24 mouse cellular contexts compared by ENCODE assay signal in the genomic region with DNA sequence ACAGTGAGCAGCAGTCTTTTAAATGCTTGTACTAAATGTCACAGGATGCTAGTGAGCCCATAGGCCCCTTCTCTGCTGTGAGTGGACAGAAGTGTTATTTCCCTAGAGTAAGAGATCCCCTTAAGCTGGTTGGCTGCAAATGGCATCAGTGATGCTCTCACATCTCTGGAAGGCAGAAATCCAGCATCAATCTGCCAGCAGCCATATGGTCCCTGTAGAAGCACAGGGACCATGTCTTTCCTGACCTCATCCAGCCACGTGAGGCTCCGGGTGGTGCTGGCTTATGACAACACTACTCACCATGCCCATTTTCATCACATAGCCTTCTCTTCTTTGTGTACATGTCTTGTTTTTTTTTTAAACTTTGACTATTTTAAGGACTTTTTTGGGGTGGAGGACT.
DNase-seq lines count a peak whose midpoint lies in the region; ATAC-seq and TF ChIP-seq lines count a peak whose summit lies in the region.
"Had no signal": no experiment of that assay in that cellular context is flagged by ENCODE, and none has a peak within 500 bp of the region (broad histone marks: within the 10 kb centered on the region; RNA-seq: fewer than 3 reads in every experiment).

No protein-coding gene starts in this region.

- peak; percentile 66 to 76 for DNase-seq in cerebellum, postnatal 10 days
- DNase-seq in cerebellum, postnatal 25 days = no peak
- DNase-seq in hindbrain, postnatal 0 days (ENCODE audit: low spot score) = peak; percentile 34
- DNase-seq in hindbrain, embryonic 14.5 days (ENCODE audit: low spot score) = no peak
- peak; percentile 28 for DNase-seq in midbrain, embryonic 11.5 days (ENCODE audit: low spot score, missing footprints)
- DNase-seq in midbrain, embryonic 14.5 days = no peak
- DNase-seq: adrenal gland, adult 8-10 months; adrenal gland, postnatal 14 days; adrenal gland, postnatal 36 days; B cell, adult 2 months; cerebellum, adult 11 months; cerebellum, adult 18-20 months; cerebellum, adult 8-10 months; cerebellum, adult 9-11 months; forebrain, postnatal 0 days had no signal

- H3K4me3 ChIP-seq in hindbrain, postnatal 0 days (ENCODE audit: low read length) = no peak overlapping the region
- H3K4me3 ChIP-seq in hindbrain, embryonic 14.5 days (replicated peaks; ENCODE audit: low read length) = no peak overlapping the region
- H3K4me3 ChIP-seq in midbrain, embryonic 11.5 days (ENCODE audit: low read depth, low read length) = no peak overlapping the region
- H3K4me3 ChIP-seq in midbrain, embryonic 14.5 days (replicated peaks; ENCODE audit: low read depth, low read length) = no peak overlapping the region
- H3K4me3 ChIP-seq: embryonic facial prominence, embryonic 10.5 days; embryonic facial prominence, embryonic 12.5 days; forebrain, embryonic 13.5 days; forebrain, embryonic 15.5 days had no signal

- no peaks in the 10 kb centered on the region for H3K9me3 ChIP-seq in hindbrain, postnatal 0 days (ENCODE audit: low read length)
- no peaks in the 10 kb centered on the region for H3K9me3 ChIP-seq in hindbrain, embryonic 14.5 days (ENCODE audit: control insufficient read depth, low read length)
- H3K9me3 ChIP-seq in midbrain, embryonic 11.5 days (ENCODE audit: control insufficient read depth, low read length) = no peaks in the 10 kb centered on the region
- H3K9me3 ChIP-seq in midbrain, embryonic 14.5 days (ENCODE audit: control insufficient read depth, low read length) = no peaks in the 10 kb centered on the region
- H3K9me3 ChIP-seq: embryonic facial prominence, embryonic 10.5 days; embryonic facial prominence, embryonic 12.5 days; forebrain, embryonic 13.5 days; forebrain, embryonic 15.5 days had no signal

- H3K4me1 ChIP-seq in hindbrain, postnatal 0 days (ENCODE audit: insufficient read depth, low read length) = no peaks in the 10 kb centered on the region
- H3K4me1 ChIP-seq in hindbrain, embryonic 14.5 days (replicated peaks; ENCODE audit: control insufficient read depth, insufficient read depth, low read length) = no peaks in the 10 kb centered on the region
- H3K4me1 ChIP-seq in midbrain, embryonic 11.5 days (ENCODE audit: control insufficient read depth, insufficient read depth, low read length) = peaks cover 7% of the 10 kb centered on the region; the same call in 1 of the 2 replicates
- no peaks in the 10 kb centered on the region for H3K4me1 ChIP-seq in midbrain, embryonic 14.5 days (ENCODE audit: control insufficient read depth, insufficient read depth, low read length)
- H3K4me1 ChIP-seq: embryonic facial prominence, embryonic 12.5 days; forebrain, embryonic 13.5 days; forebrain, embryonic 15.5 days had no signal

- H3K9ac ChIP-seq in hindbrain, postnatal 0 days (replicated peaks; ENCODE audit: low read length) = no peak overlapping the region
- no peak overlapping the region for H3K9ac ChIP-seq in hindbrain, embryonic 14.5 days
- H3K9ac ChIP-seq in midbrain, embryonic 11.5 days (ENCODE audit: low read length) = no peak overlapping the region
- H3K9ac ChIP-seq in midbrain, embryonic 14.5 days (replicated peaks; ENCODE audit: low read length) = no peak overlapping the region
- H3K9ac ChIP-seq: embryonic facial prominence, embryonic 12.5 days; forebrain, embryonic 13.5 days; forebrain, embryonic 15.5 days; forebrain, postnatal 0 days had no signal

- no peak overlapping the region for H3K4me2 ChIP-seq in hindbrain, postnatal 0 days (ENCODE audit: low read depth, low read length)
- H3K4me2 ChIP-seq in hindbrain, embryonic 14.5 days (replicated peaks) = no peak overlapping the region
- no peak overlapping the region for H3K4me2 ChIP-seq in midbrain, embryonic 11.5 days
- no peak overlapping the region for H3K4me2 ChIP-seq in midbrain, embryonic 14.5 days (ENCODE audit: low read length)
- H3K4me2 ChIP-seq: embryonic facial prominence, embryonic 12.5 days; forebrain, embryonic 13.5 days; forebrain, embryonic 15.5 days had no signal

- 67% methylated on average over 2 of the region's 2 CpGs for WGBS in hindbrain, postnatal 0 days
- 76% methylated on average over 2 of the region's 2 CpGs for WGBS in hindbrain, embryonic 14.5 days
- 97% methylated on average over 2 of the region's 2 CpGs for WGBS in midbrain, embryonic 11.5 days
- WGBS in midbrain, embryonic 14.5 days = 87% methylated on average over 2 of the region's 2 CpGs

- H3K27me3 ChIP-seq in hindbrain, postnatal 0 days (ENCODE audit: insufficient read depth, low read length) = no peaks in the 10 kb centered on the region
- no peaks in the 10 kb centered on the region for H3K27me3 ChIP-seq in hindbrain, embryonic 14.5 days (ENCODE audit: control insufficient read depth, insufficient read depth, low read length)
- no peaks in the 10 kb centered on the region for H3K27me3 ChIP-seq in midbrain, embryonic 11.5 days (ENCODE audit: control insufficient read depth, insufficient read depth, low read length)
- H3K27me3 ChIP-seq in midbrain, embryonic 14.5 days (ENCODE audit: control insufficient read depth, insufficient read depth, low read length) = no peaks in the 10 kb centered on the region
- H3K27me3 ChIP-seq: CH12.LX; embryonic facial prominence, embryonic 12.5 days; forebrain, embryonic 13.5 days; forebrain, embryonic 15.5 days; Patski had no signal

- TF ChIP-seq CTCF in hindbrain, postnatal 0 days (IDR thresholded peaks at IDR 0.05; ENCODE audit: low read depth) = no peak

- no peak overlapping the region for H3K27ac ChIP-seq in hindbrain, postnatal 0 days
- H3K27ac ChIP-seq in hindbrain, embryonic 14.5 days = no peak overlapping the region
- H3K27ac ChIP-seq in midbrain, embryonic 11.5 days (ENCODE audit: low read depth, low read length) = no peak overlapping the region
- H3K27ac ChIP-seq in midbrain, embryonic 14.5 days (replicated peaks; ENCODE audit: low read depth, low read length) = no peak overlapping the region
- H3K27ac ChIP-seq: embryonic facial prominence, embryonic 10.5 days; embryonic facial prominence, embryonic 12.5 days; forebrain, embryonic 13.5 days; forebrain, embryonic 15.5 days had no signal

- 0 out of 2 replicates have a peak, but pooled peaks have one; percentile 59 for ATAC-seq in hindbrain, postnatal 0 days
- no peak for ATAC-seq in hindbrain, embryonic 14.5 days (ENCODE audit: low FRiP score)
- ATAC-seq in midbrain, embryonic 11.5 days (ENCODE audit: low FRiP score) = no peak
- no peak for ATAC-seq in midbrain, embryonic 14.5 days (ENCODE audit: low FRiP score, low TSS enrichment)
- ATAC-seq: activated CD4-positive, CD25-positive, alpha-beta regulatory T cell, adult 4 months; CD4-positive, CD25-positive, alpha-beta regulatory T cell, adult 4 months; forebrain, embryonic 13.5 days; forebrain, embryonic 15.5 days; forebrain, postnatal 0 days; Patski had no signal

- H3K36me3 ChIP-seq in hindbrain, postnatal 0 days (ENCODE audit: insufficient read depth, low read length) = no peaks in the 10 kb centered on the region
- no peaks in the 10 kb centered on the region for H3K36me3 ChIP-seq in hindbrain, embryonic 14.5 days (replicated peaks; ENCODE audit: control insufficient read depth, insufficient read depth)
- H3K36me3 ChIP-seq in midbrain, embryonic 11.5 days (ENCODE audit: control insufficient read depth, insufficient read depth, low read length) = no peaks in the 10 kb centered on the region
- no peaks in the 10 kb centered on the region for H3K36me3 ChIP-seq in midbrain, embryonic 14.5 days (ENCODE audit: control insufficient read depth, insufficient read depth, low read length)
- H3K36me3 ChIP-seq: embryonic facial prominence, embryonic 10.5 days; embryonic facial prominence, embryonic 12.5 days; forebrain, embryonic 15.5 days; G1E had no signal

Comparison
In these comparisons a context has a peak if more than half of its experiments do, and no peak if none do; other contexts are left out.
1. DNase-seq: peak in cerebellum, postnatal 10 days (2 of 2), hindbrain, postnatal 0 days (single experiment) and midbrain, embryonic 11.5 days (single experiment); none in cerebellum, postnatal 25 days (0 of 2), hindbrain, embryonic 14.5 days (single experiment) and midbrain, embryonic 14.5 days (single experiment).